18 mouse cellular contexts compared by ENCODE assay signal in genomic region chr10:78201182-78201581, GRCm38 (mm10).
"Had no signal": no experiment of that assay in that cellular context is flagged by ENCODE, and none has a peak within 500 bp of the region (broad histone marks: within the 10 kb centered on the region; RNA-seq: fewer than 3 reads in every experiment).

No protein-coding gene starts in this region.

- H3K4me2 ChIP-seq: limb, embryonic 12.5 days; limb, embryonic 15.5 days; midbrain, embryonic 13.5 days; neural tube, embryonic 13.5 days had no signal

- H3K9ac ChIP-seq: limb, embryonic 12.5 days; limb, embryonic 15.5 days; midbrain, embryonic 13.5 days; neural tube, embryonic 13.5 days had no signal

- H3K4me3 ChIP-seq: limb, embryonic 12.5 days; limb, embryonic 15.5 days; midbrain, embryonic 10.5 days; midbrain, embryonic 13.5 days; myocyte; neural tube, embryonic 13.5 days had no signal

- ATAC-seq: intestine, postnatal 0 days; midbrain, embryonic 13.5 days; midbrain, embryonic 16.5 days had no signal

- H3K9me3 ChIP-seq: limb, embryonic 12.5 days; limb, embryonic 15.5 days; midbrain, embryonic 10.5 days; midbrain, embryonic 13.5 days; neural tube, embryonic 13.5 days had no signal

- H3K27ac ChIP-seq: kidney, postnatal 0 days; limb, embryonic 12.5 days; limb, embryonic 15.5 days; midbrain, embryonic 10.5 days; midbrain, embryonic 13.5 days; neural tube, embryonic 13.5 days had no signal

- H3K4me1 ChIP-seq: limb, embryonic 12.5 days; limb, embryonic 15.5 days; midbrain, embryonic 10.5 days; midbrain, embryonic 13.5 days; neural tube, embryonic 13.5 days had no signal

- H3K27me3 ChIP-seq: limb, embryonic 12.5 days; limb, embryonic 15.5 days; midbrain, embryonic 13.5 days; neural tube, embryonic 13.5 days had no signal

- DNase-seq: kidney, adult 2 months; kidney, postnatal 25 days; layer of hippocampus, postnatal 36 days; left cerebral cortex, postnatal 4 days; lung, adult 2 months; lung, postnatal 14 days; lung, postnatal 4 days; thymus, adult 18-20 months; thymus, postnatal 25 days had no signal
